Mouse (Mus musculus): ENCODE results near the gene Slc35f2. TPM values are rescaled to one million over a fixed set of nuclear protein-coding genes. Genes with fewer than 3 reads are reported as not detected.

Gene Slc35f2
- 3.2 and 3.8 TPM in 2 replicates for polyA plus RNA-seq (2016; fragmentation: Nextera tagmentation; extraction: Ambion mirVana)

- peak within 1 kb of the TSS; percentile 55 for H3K4me3 ChIP-seq (replicated peaks)
These were observed at the start of gene Slc35f2 for GRCm38 (mm10) chr9:53771344-53772021. Slc35f2 (plus strand) TSS chr9:53771538.

GRCm38 (mm10) chr9:53740829-53741404, 30.4 kb upstream of the Slc35f2 start:
- no peak overlapping the region for H3K4me2 ChIP-seq
- H3K9me3 ChIP-seq: no peaks in the 10 kb centered on the region
- H3K36me3 ChIP-seq (replicated peaks): no peaks in the 10 kb centered on the region
- no peak overlapping the region for H3K9ac ChIP-seq
- no peak overlapping the region for H3K27ac ChIP-seq
- H3K27me3 ChIP-seq: no peaks in the 10 kb centered on the region
- H3K4me1 ChIP-seq: no peaks in the 10 kb centered on the region
- ATAC-seq (ENCODE audit: low FRiP score): no peak
- WGBS: 60% methylated on average over 3 of the region's 3 CpGs
- H3K4me3 ChIP-seq (replicated peaks): no peak overlapping the region

More at GRCm38 (mm10) chr9:53771344-53772021, at the start of gene Slc35f2:
- Histone ChIP-seq H3K27ac (no peak within 1 kb of the TSS), H3K36me3 (replicated peaks) (no peaks in the 10 kb centered on the region), H3K4me2 (peak within 1 kb of the TSS; percentile 97), H3K27me3 (peaks cover 35% of the 10 kb centered on the region), H3K9me3 (no peaks in the 10 kb centered on the region), H3K4me1 (peaks cover 7% of the 10 kb centered on the region), H3K9ac (peak within 1 kb of the TSS; percentile 51)
- peak; percentile 73 for ATAC-seq (ENCODE audit: low FRiP score)
- WGBS: under 1% methylated on average over 50 of the region's 50 CpGs

- Histone ChIP-seq H3K4me3 (replicated peaks) (no peak overlapping the region), H3K9me3 (no peaks in the 10 kb centered on the region), H3K36me3 (replicated peaks) (no peaks in the 10 kb centered on the region), H3K9ac (no peak overlapping the region), H3K4me1 (no peaks in the 10 kb centered on the region), H3K27ac (no peak overlapping the region), H3K27me3 (no peaks in the 10 kb centered on the region), H3K4me2 (no peak overlapping the region)
- 92% methylated on average over 13 of the region's 13 CpGs for WGBS
- ATAC-seq (ENCODE audit: low FRiP score): no peak
These were observed 20.9 kb upstream of the Slc35f2 start for GRCm38 (mm10) chr9:53750411-53750810.

- no peaks in the 10 kb centered on the region for H3K36me3 ChIP-seq (replicated peaks)
- H3K4me3 ChIP-seq (replicated peaks): no peak overlapping the region
- H3K27ac ChIP-seq: no peak overlapping the region
- H3K27me3 ChIP-seq: no peaks in the 10 kb centered on the region
- no peaks in the 10 kb centered on the region for H3K4me1 ChIP-seq
- H3K9me3 ChIP-seq: no peaks in the 10 kb centered on the region
- H3K9ac ChIP-seq: no peak overlapping the region
- no peak overlapping the region for H3K4me2 ChIP-seq
- ATAC-seq (ENCODE audit: low FRiP score): no peak
- WGBS: 47% methylated on average over 5 of the region's 5 CpGs
These were observed 20.4 kb upstream of the Slc35f2 start for GRCm38 (mm10) chr9:53750899-53751298.

- H3K4me1 ChIP-seq: no peaks in the 10 kb centered on the region
- no peaks in the 10 kb centered on the region for H3K9me3 ChIP-seq
- ATAC-seq (ENCODE audit: low FRiP score): no peak
- no peak overlapping the region for H3K27ac ChIP-seq
- no peak overlapping the region for H3K9ac ChIP-seq
- no peaks in the 10 kb centered on the region for H3K27me3 ChIP-seq
- no peak overlapping the region for H3K4me2 ChIP-seq
- H3K4me3 ChIP-seq (replicated peaks): no peak overlapping the region
- no peaks in the 10 kb centered on the region for H3K36me3 ChIP-seq (replicated peaks)
These were observed 16.5 kb upstream of the Slc35f2 start for GRCm38 (mm10) chr9:53754801-53755200.

DNA sequence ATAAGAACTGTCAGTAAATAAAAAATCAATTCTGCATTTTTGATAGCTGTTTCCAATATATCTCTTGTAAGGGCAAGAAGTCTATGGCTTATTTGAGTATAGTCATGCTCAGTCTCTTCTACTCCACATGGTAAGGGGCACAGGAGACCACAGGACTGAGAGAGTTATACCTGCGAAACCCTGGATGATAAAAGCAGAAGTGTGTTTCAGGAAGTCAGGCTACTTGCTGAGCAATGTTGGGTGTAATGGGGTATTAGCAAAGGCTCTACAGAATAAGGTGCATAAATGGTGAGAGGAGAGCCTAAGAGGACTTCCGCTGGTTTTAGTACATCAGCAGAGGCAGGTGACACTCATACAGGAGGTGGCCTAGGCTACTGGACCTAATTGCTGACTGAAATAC, 13.2 kb upstream of the Slc35f2 start:
- Histone ChIP-seq H3K9ac (no peak overlapping the region), H3K4me1 (no peaks in the 10 kb centered on the region), H3K27ac (no peak overlapping the region), H3K36me3 (replicated peaks) (no peaks in the 10 kb centered on the region), H3K4me2 (no peak overlapping the region), H3K27me3 (no peaks in the 10 kb centered on the region), H3K4me3 (replicated peaks) (no peak overlapping the region), H3K9me3 (no peaks in the 10 kb centered on the region)
- ATAC-seq (ENCODE audit: low FRiP score): no peak
- WGBS: 96% methylated on average over 2 of the region's 2 CpGs

- ATAC-seq (ENCODE audit: low FRiP score): no peak
- Histone ChIP-seq H3K36me3 (replicated peaks) (no peaks in the 10 kb centered on the region), H3K4me2 (no peak overlapping the region), H3K9me3 (no peaks in the 10 kb centered on the region), H3K9ac (no peak overlapping the region), H3K27me3 (peaks cover 3% of the 10 kb centered on the region; the same call in 1 of the 2 replicates), H3K27ac (no peak overlapping the region), H3K4me1 (no peaks in the 10 kb centered on the region), H3K4me3 (replicated peaks) (no peak overlapping the region)
- 88% methylated on average over 8 of the region's 8 CpGs for WGBS
These were observed 6.6 kb upstream of the Slc35f2 start for GRCm38 (mm10) chr9:53764697-53765096.

GRCm38 (mm10) chr9:53768486-53768885, 2.9 kb upstream of the Slc35f2 start:
- Histone ChIP-seq H3K4me3 (replicated peaks) (no peak overlapping the region), H3K9ac (no peak overlapping the region)

DNA sequence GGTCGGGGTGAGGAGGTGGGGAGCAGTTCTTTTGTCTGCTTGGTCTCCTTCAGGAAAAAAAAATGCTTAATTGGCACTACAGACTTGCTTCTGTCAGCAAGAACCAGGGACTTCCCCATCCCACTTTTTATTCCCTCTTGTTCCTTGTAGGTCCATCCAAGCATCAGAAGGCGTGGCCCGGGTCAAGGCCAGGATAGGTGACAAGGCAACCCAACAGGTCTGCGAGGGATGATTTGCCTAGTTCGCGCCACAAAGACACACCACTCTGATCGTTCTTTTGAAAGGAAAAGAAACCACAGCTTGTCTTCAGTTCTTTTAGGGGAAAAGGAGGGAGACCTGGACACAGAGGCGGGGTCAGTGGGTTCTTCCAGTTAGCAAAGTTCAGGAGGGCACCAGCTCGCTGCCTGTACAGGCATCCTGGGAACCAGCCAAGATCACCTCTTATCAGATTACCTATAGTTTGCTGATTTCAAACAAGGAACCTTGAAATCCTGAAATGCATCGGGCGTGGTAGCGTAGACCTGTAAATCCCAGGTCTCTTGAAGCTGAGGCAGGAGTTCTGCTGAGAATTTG, 481 bp upstream of the Slc35f2 start:
- no peak for ATAC-seq (ENCODE audit: low FRiP score)
- H3K27ac ChIP-seq: no peak overlapping the region
- peaks cover 35% of the 10 kb centered on the region for H3K27me3 ChIP-seq
- H3K4me3 ChIP-seq (replicated peaks): peak overlapping the region; percentile 55
- H3K36me3 ChIP-seq (replicated peaks): no peaks in the 10 kb centered on the region
- H3K4me1 ChIP-seq: peaks cover 7% of the 10 kb centered on the region
- H3K9me3 ChIP-seq: no peaks in the 10 kb centered on the region
- WGBS: 53% methylated on average over 12 of the region's 12 CpGs
- peak overlapping the region; percentile 97 for H3K4me2 ChIP-seq
- no peak overlapping the region for H3K9ac ChIP-seq

More at GRCm38 (mm10) chr9:53768486-53768885, 2.9 kb upstream of the Slc35f2 start:
- H3K4me2 ChIP-seq: no peak overlapping the region
- no peaks in the 10 kb centered on the region for H3K36me3 ChIP-seq (replicated peaks)
- no peak overlapping the region for H3K27ac ChIP-seq
- WGBS: 86% methylated on average over 5 of the region's 5 CpGs
- no peak for ATAC-seq (ENCODE audit: low FRiP score)
- no peaks in the 10 kb centered on the region for H3K9me3 ChIP-seq
- peaks cover 7% of the 10 kb centered on the region for H3K4me1 ChIP-seq
- H3K27me3 ChIP-seq: peaks cover 35% of the 10 kb centered on the region

DNA sequence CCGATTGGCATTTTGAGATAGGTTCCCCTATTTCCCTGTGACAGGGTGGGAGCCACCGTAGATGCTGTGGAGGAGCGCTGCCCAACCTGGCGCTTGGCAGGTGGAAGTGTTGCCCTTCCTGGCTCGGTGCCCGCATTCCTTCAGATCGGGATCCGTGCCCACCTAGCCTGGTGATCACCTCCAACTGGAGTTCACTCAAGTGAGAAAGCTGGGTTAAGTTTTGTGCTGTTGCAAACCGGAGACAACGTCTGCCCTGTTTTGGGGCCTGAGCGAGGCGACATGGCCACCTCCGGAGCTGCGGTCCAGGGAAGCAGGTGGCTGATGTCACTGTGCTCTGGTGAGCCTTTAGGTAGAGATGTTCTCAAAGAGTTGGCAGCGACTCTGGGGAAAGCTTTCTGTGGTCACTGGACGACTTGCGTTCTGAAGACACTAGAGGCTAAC, 803 bp downstream of the Slc35f2 start:
- Histone ChIP-seq H3K27me3 (peaks cover 35% of the 10 kb centered on the region), H3K27ac (no peak overlapping the region), H3K4me2 (peak overlapping the region; percentile 97), H3K9me3 (no peaks in the 10 kb centered on the region), H3K4me3 (replicated peaks) (peak overlapping the region; percentile 55), H3K9ac (peak overlapping the region; percentile 51), H3K36me3 (replicated peaks) (no peaks in the 10 kb centered on the region), H3K4me1 (peaks cover 7% of the 10 kb centered on the region)
- no peak for ATAC-seq (ENCODE audit: low FRiP score)
- WGBS: 2% methylated on average over 17 of the region's 17 CpGs

GRCm38 (mm10) chr9:53775511-53775910, 4.2 kb downstream of the Slc35f2 start:
- WGBS: 91% methylated on average over 2 of the region's 2 CpGs
- H3K4me1 ChIP-seq: peaks cover 7% of the 10 kb centered on the region
- no peaks in the 10 kb centered on the region for H3K36me3 ChIP-seq (replicated peaks)
- no peak overlapping the region for H3K27ac ChIP-seq
- no peak overlapping the region for H3K4me3 ChIP-seq (replicated peaks)
- peaks cover 28% of the 10 kb centered on the region for H3K27me3 ChIP-seq
- no peak for ATAC-seq (ENCODE audit: low FRiP score)
- no peak overlapping the region for H3K9ac ChIP-seq
- no peak overlapping the region for H3K4me2 ChIP-seq
- no peaks in the 10 kb centered on the region for H3K9me3 ChIP-seq

DNA sequence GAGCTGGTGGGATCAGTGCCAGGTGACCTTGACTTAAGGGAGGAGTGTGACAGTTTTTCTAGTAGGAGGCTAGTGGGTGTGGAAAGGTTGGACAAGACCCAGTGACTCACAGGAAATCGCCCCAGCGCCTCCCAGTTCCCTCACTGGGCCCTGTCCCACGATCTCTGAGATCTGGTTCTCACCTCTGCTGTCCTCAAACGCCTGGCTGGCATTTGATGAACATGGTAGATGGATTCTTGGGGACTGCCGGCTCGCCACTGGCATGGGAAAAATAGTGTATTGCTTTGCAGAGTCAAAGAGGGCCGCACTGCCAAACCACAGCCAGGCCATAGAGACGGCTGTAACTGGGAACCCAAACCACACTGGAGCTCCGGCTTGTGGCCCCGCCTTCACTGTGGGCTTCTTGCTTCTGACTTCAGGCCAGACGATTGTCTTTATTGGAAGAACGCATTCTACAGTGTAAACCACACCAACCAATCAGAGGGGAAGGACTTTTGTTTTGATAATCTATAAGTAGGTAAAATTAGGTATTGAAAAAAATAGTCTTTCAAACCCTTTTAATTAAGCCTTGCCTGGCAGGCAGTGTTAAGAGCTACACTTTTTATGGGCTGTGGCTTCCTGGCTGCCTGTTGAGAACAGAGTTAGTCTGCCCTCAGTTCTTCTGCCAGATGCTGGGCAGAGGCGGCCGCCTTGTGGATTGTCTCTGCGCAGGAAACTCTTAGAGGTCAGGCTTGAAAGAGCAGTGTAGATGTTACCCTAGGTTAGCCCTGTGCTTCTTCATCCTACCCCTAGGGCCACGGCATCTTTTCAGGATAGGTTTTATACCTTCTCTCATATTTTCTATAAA, 15.4 kb downstream of the Slc35f2 start:
- Histone ChIP-seq H3K36me3 (replicated peaks) (no peaks in the 10 kb centered on the region), H3K4me2 (no peak overlapping the region), H3K4me3 (replicated peaks) (no peak overlapping the region), H3K4me1 (no peaks in the 10 kb centered on the region), H3K9ac (no peak overlapping the region), H3K9me3 (no peaks in the 10 kb centered on the region), H3K27ac (no peak overlapping the region), H3K27me3 (no peaks in the 10 kb centered on the region)
- ATAC-seq (ENCODE audit: low FRiP score): no peak
- WGBS: 90% methylated on average over 16 of the region's 16 CpGs

All from forebrain, embryonic 12.5 days (tissue).